Mouse (Mus musculus) liver, adult 2 months (tissue): ENCODE data around the gene Pawr. TPM values are rescaled to one million over a fixed set of nuclear protein-coding genes. Genes with fewer than 3 reads are reported as not detected.

Experiments
- DNase-seq: peaks from one replicate; pipeline ENCODE4 v3.0.0-alpha.2; 2011; ENCODE audit warnings: low read depth, low spot score; ENCODE audit errors: extremely low read depth
- H3K27ac ChIP-seq: fragments of 200-500 bp; replicated peaks from 2 replicates; pipeline ENCODE4 v1.5.1; 2012; ENCODE audit warnings: low read depth, mild to moderate bottlenecking, control low read depth, inconsistent platforms, low read length; ENCODE audit not compliant: insufficient read depth
- H3K27me3 ChIP-seq: fragments of 200-500 bp; 2 replicates; pipeline ENCODE4 v1.6.1; 2012; ENCODE audit warnings: mild to moderate bottlenecking, moderate library complexity, low read length, inconsistent platforms; ENCODE audit not compliant: control insufficient read depth, insufficient read depth
- H3K36me3 ChIP-seq: fragments of 200-500 bp; 2 replicates; pipeline ENCODE4 v1.6.1; 2012; ENCODE audit warnings: low read length, inconsistent platforms; ENCODE audit not compliant: control insufficient read depth, insufficient read depth
- H3K4me1 ChIP-seq: fragments of 200-500 bp; 2 replicates; pipeline ENCODE4 v1.6.1; 2011; ENCODE audit warnings: low read length; ENCODE audit not compliant: control insufficient read depth, insufficient read depth
- H3K4me3 ChIP-seq: fragments of 200-500 bp; 2 replicates; pipeline ENCODE4 v1.5.1; 2011; ENCODE audit warnings: low read depth, mild to moderate bottlenecking, control low read depth, low read length, moderate library complexity; ENCODE audit not compliant: insufficient read depth
- H3K79me2 ChIP-seq: fragments of 200-500 bp; 2 replicates; pipeline ENCODE4 v1.6.1; 2012; ENCODE audit warnings: inconsistent platforms, mild to moderate bottlenecking, low read length, moderate library complexity; ENCODE audit not compliant: control insufficient read depth, insufficient read depth
- H3K9ac ChIP-seq: fragments of 200-500 bp; 2 replicates; pipeline ENCODE4 v1.6.1; 2012; ENCODE audit warnings: low read depth, mild to moderate bottlenecking, control low read depth, inconsistent platforms, low read length
- CTCF ChIP-seq: fragments of 200-500 bp; IDR thresholded peaks from 2 replicates; pipeline ENCODE4 v1.5.1; 2011; ENCODE audit warnings: low read depth, low read length, control low read depth
- POLR2A ChIP-seq: fragments of 200-500 bp; IDR thresholded peaks from 2 replicates; pipeline ENCODE4 v1.6.1; 2011; ENCODE audit warnings: low read length, control low read depth; ENCODE audit not compliant: insufficient read depth; ENCODE audit errors: extremely low read depth
- WGBS: fragments of 180-500 bp; shearing (Covaris S2); methylation state at CpG from one replicate; pipeline ENCODE4 v1.1.7; 2018; 5-methylcytosine and 5-hydroxymethylcytosine counted together
- polyA plus RNA-seq: library from polyadenylated mRNA; depleted of rRNA; stranded (reverse); fragments of >200 nt; gene quantifications from 2 replicates; pipeline ENCODE4 v1.2.3, GENCODE M21; 2012
- total RNA-seq: library from RNA; depleted of rRNA; stranded (reverse); fragments of >200 nt; gene quantifications from 2 replicates; pipeline ENCODE4 v1.2.3, GENCODE M21; 2014

The Pawr gene
- total and polyA plus RNA-seq, 2 experiments, result 5.0 to 7.1 TPM

DNA sequence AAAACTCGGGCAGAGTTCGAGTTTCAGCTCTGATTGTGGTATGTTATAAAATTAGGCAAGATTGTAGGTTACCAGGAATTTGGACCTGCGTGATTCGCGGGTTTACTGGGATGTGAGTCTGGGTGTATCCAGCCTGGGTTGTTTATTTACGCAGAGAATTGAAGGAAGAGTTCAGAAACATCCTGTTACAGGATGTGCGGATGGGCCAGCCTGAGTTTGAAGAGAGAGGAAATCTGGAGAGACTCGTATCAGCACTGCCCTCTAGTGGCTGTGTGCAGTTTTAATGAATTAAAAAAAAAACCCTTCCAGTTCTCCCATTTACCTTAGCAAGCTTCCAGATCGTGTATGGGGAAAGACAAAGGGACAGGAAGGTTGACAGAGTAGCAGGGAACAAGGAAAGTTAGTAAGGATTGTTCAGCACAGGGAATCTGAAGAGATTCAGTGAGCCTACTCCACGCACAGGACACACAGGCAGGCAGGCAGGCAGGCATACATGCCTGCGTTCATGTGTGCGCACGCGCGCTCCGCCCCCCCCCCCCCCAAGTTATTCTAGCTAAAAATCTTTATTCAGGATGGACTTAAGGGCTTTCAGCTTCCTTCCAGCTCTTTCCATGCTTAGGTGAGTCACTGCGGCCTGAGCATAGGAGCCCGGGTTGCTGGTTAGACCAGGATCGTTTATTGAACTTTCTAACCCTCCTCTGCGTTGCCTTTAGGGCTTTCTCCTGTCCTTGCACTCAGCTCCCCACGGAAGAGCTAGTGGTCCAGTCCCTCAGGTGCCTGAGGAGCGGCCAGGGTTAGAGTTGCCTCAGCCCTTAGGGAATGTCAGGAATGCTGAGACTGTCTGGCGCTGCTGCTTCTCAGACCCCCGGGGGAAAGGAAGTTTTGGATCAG lies 114.4 kb downstream of the Pawr start:
- Histone ChIP-seq H3K4me3 (peak overlapping the region; percentile 48), H3K79me2 (no peaks in the 10 kb centered on the region), H3K27ac (peak overlapping the region; percentile 81), H3K4me1 (peaks cover 27% of the 10 kb centered on the region), H3K27me3 (no peaks in the 10 kb centered on the region), H3K36me3 (no peaks in the 10 kb centered on the region), H3K9ac (peak overlapping the region; percentile 77)
- TF ChIP-seq POLR2A, result no peak
- TF ChIP-seq CTCF, result peak; percentile 42; the same call in 1 of the 2 replicates
- peak; percentile 82 for DNase-seq
- 4% methylated on average over 24 of the region's 24 CpGs for WGBS

GRCm38 (mm10) chr10:108447211-108447610 lies 115.3 kb downstream of the Pawr start:
- Histone ChIP-seq H3K27me3 (no peaks in the 10 kb centered on the region), H3K36me3 (no peaks in the 10 kb centered on the region), H3K27ac (no peak overlapping the region), H3K9ac (no peak overlapping the region), H3K4me1 (peaks cover 27% of the 10 kb centered on the region), H3K4me3 (no peak overlapping the region), H3K79me2 (no peaks in the 10 kb centered on the region)
- peak; percentile 51 for DNase-seq
- 36% methylated on average over 10 of the region's 10 CpGs for WGBS
- TF ChIP-seq CTCF (no peak), POLR2A (no peak)

- no peak for TF ChIP-seq POLR2A
- no peak for TF ChIP-seq CTCF
- Histone ChIP-seq H3K4me3 (no peak overlapping the region), H3K4me1 (peaks cover 27% of the 10 kb centered on the region), H3K36me3 (no peaks in the 10 kb centered on the region), H3K9ac (no peak overlapping the region), H3K27ac (peak overlapping the region; percentile 30), H3K27me3 (no peaks in the 10 kb centered on the region), H3K79me2 (no peaks in the 10 kb centered on the region)
- WGBS, result 17% methylated on average over 11 of the region's 11 CpGs
- DNase-seq, result peak; percentile 91
Measured at GRCm38 (mm10) chr10:108448421-108448820, 116.5 kb downstream of the Pawr start.

DNA sequence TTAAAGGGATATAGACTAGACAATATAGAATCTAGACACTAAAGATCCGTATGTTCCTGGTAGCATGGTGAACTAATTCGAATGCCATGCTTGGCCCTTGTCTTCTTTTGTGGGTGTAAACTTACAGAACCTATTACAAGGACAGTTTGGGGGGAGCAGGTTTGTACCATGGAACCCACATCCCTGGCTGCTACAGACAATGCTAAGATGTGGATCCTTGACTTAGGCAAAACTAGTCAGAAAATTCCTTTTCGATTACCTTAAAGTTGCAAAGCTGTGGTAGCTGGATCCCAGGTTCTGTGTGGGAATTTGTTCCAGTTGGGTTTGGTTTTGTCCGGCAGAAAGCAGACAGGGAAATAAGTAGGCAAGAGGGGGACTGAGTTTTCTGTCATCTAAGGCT lies 118.5 kb downstream of the Pawr start:
- H3K4me3 ChIP-seq, result no peak overlapping the region
- H3K36me3 ChIP-seq, result no peaks in the 10 kb centered on the region
- H3K79me2 ChIP-seq, result no peaks in the 10 kb centered on the region
- H3K4me1 ChIP-seq, result peaks cover 25% of the 10 kb centered on the region
- WGBS, result 96% methylated on average over 4 of the region's 4 CpGs
- H3K9ac ChIP-seq, result no peak overlapping the region
- TF ChIP-seq CTCF, result no peak
- TF ChIP-seq POLR2A, result no peak
- H3K27me3 ChIP-seq, result no peaks in the 10 kb centered on the region
- no peak overlapping the region for H3K27ac ChIP-seq
- no peak for DNase-seq

- Histone ChIP-seq H3K27me3 (no peaks in the 10 kb centered on the region), H3K4me3 (no peak overlapping the region), H3K27ac (no peak overlapping the region), H3K36me3 (no peaks in the 10 kb centered on the region), H3K9ac (no peak overlapping the region), H3K79me2 (no peaks in the 10 kb centered on the region), H3K4me1 (peaks cover 20% of the 10 kb centered on the region)
- TF ChIP-seq CTCF, result no peak
- no peak for TF ChIP-seq POLR2A
- 91% methylated on average over 8 of the region's 8 CpGs for WGBS
- DNase-seq, result peak; percentile 45
Measured at GRCm38 (mm10) chr10:108451516-108451915, 119.6 kb downstream of the Pawr start.

GRCm38 (mm10) chr10:108452421-108452820 lies 120.5 kb downstream of the Pawr start:
- Histone ChIP-seq H3K27ac (no peak overlapping the region), H3K4me3 (no peak overlapping the region), H3K4me1 (peaks cover 17% of the 10 kb centered on the region), H3K36me3 (no peaks in the 10 kb centered on the region), H3K27me3 (no peaks in the 10 kb centered on the region), H3K9ac (no peak overlapping the region), H3K79me2 (no peaks in the 10 kb centered on the region)
- TF ChIP-seq CTCF (no peak), POLR2A (no peak)
- peak; percentile 24 for DNase-seq
- WGBS, result 95% methylated on average over 9 of the region's 9 CpGs
